Mouse (Mus musculus) heart, postnatal 0 days (tissue): Measurements from ENCODE around the gene Zfp185. TPM values are rescaled to one million over a fixed set of nuclear protein-coding genes. Genes with fewer than 3 reads are reported as not detected.
A peak's percentile ranks its signal among the peaks of the same experiment; 100 is the strongest.

Experiments used
- ATAC-seq: fragments of 200-750 bp; cut with Nextera tagmentation; 2 replicates; pipeline ENCODE4 v1.8.0; 2017; ENCODE audit warnings: low read depth, moderate number of reproducible peaks, moderate library complexity; ENCODE audit not compliant: insufficient read depth
- DNase-seq: peaks from one replicate; pipeline ENCODE4 v3.0.0-alpha.2; 2016; ENCODE audit warnings: low spot score
- H3K27ac ChIP-seq: fragments of 300-500 bp; sonication (generic); 2 replicates; pipeline ENCODE4 v1.5.1; 2014; ENCODE audit warnings: low read depth, mild to moderate bottlenecking
- H3K27me3 ChIP-seq: fragments of 300-500 bp; sonication (generic); 2 replicates; pipeline ENCODE4 v1.6.1; 2014; ENCODE audit warnings: low read length, mixed read lengths; ENCODE audit not compliant: control insufficient read depth, insufficient read depth
- H3K36me3 ChIP-seq: fragments of 300-500 bp; sonication (generic); replicated peaks from 2 replicates; pipeline ENCODE4 v1.6.1; 2014; ENCODE audit warnings: low read length, mixed read lengths; ENCODE audit not compliant: control insufficient read depth, insufficient read depth
- H3K4me1 ChIP-seq: fragments of 300-500 bp; sonication (generic); 2 replicates; pipeline ENCODE4 v1.6.1; 2014; ENCODE audit warnings: antibody characterized with exemption; ENCODE audit not compliant: control insufficient read depth, insufficient read depth
- H3K4me2 ChIP-seq: fragments of 300-500 bp; sonication (generic); 2 replicates; pipeline ENCODE4 v1.6.1; 2014; ENCODE audit warnings: low read depth, mild to moderate bottlenecking, low read length, moderate library complexity
- H3K4me3 ChIP-seq: fragments of 300-500 bp; sonication (generic); 2 replicates; pipeline ENCODE4 v1.5.1; 2014; ENCODE audit warnings: low read depth, low read length
- H3K9ac ChIP-seq: fragments of 300-500 bp; sonication (generic); replicated peaks from 2 replicates; pipeline ENCODE4 v1.6.1; 2014; ENCODE audit warnings: low read depth, low read length, mixed read lengths
- H3K9me3 ChIP-seq: fragments of 300-500 bp; sonication (generic); replicated peaks from 2 replicates; pipeline ENCODE4 v1.6.1; 2016; ENCODE audit warnings: low read length; ENCODE audit not compliant: control insufficient read depth
- CTCF ChIP-seq: IDR thresholded peaks from 2 replicates; pipeline ENCODE4 v1.5.1; 2016; ENCODE audit warnings: antibody characterized with exemption, control low read depth, low read depth
- EP300 ChIP-seq: IDR thresholded peaks from 2 replicates; pipeline ENCODE4 v1.6.1; 2016; ENCODE audit warnings: antibody characterized with exemption, low read depth
- WGBS: fragments of 180-500 bp; shearing (Covaris S2); extraction: QIAGEN DNeasy Blood & Tissue Kit; methylation state at CpG from one replicate; pipeline ENCODE4 v1.1.7; 2014; 5-methylcytosine and 5-hydroxymethylcytosine counted together
- polyA plus RNA-seq: library from polyadenylated mRNA; unstranded; fragments of >200 nt; fragmentation: Nextera tagmentation; extraction: Ambion mirVana; gene quantifications from 2 replicates; pipeline ENCODE4 v1.2.1, GENCODE M21; 2015
- total RNA-seq: library from RNA; depleted of rRNA; stranded (reverse); fragments of >200 nt; gene quantifications from 2 replicates; pipeline ENCODE4 v1.2.3, GENCODE M21; 2014; ENCODE audit warnings: low replicate concordance

The Zfp185 gene
- total and polyA plus RNA-seq, 2 experiments from 2014 or later, result 0.61 to 1.5 TPM

DNA sequence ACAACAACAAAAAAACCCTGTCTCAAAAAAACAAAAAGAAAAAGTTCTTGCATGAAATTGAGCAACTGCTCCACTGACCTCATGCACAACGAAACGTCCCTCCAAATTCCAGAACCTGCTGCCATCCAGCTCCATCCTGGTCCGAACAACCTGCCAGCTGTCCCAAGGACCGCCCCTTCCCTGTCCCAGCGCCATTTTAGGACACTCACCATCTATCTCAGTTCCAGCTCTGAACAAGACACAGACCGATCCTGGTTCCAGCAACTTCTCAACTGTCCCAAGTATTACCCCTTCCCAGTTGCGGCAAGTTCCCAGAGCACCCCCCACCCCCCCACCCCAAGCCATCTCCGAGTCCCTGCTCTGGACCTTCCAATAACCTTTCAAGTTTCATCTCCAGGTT, 51.7 kb downstream of the Zfp185 start:
- H3K4me3 ChIP-seq, result no peak overlapping the region
- DNase-seq (no peak), ATAC-seq (no peak)
- no peak overlapping the region for H3K27ac ChIP-seq
- H3K4me2 ChIP-seq, result no peak overlapping the region
- H3K27me3 ChIP-seq, result no peaks in the 10 kb centered on the region; the same call in 1 of the 2 replicates
- H3K9me3 ChIP-seq, result no peaks in the 10 kb centered on the region
- TF ChIP-seq CTCF (no peak), EP300 (no peak)
- no peaks in the 10 kb centered on the region for H3K4me1 ChIP-seq
- WGBS, result 77% methylated on average over 8 of the region's 8 CpGs
- no peaks in the 10 kb centered on the region for H3K36me3 ChIP-seq
- no peak overlapping the region for H3K9ac ChIP-seq

GRCm38 (mm10) chrX:73039666-73040065, 52.5 kb downstream of the Zfp185 start:
- H3K4me2 ChIP-seq, result no peak overlapping the region
- no peak overlapping the region for H3K9ac ChIP-seq
- no peaks in the 10 kb centered on the region for H3K4me1 ChIP-seq
- no peak overlapping the region for H3K27ac ChIP-seq
- ATAC-seq, result no peak
- no peak overlapping the region for H3K4me3 ChIP-seq
- no peaks in the 10 kb centered on the region for H3K36me3 ChIP-seq
- DNase-seq, result no peak
- TF ChIP-seq EP300, result no peak
- no peak for TF ChIP-seq CTCF
- no peaks in the 10 kb centered on the region for H3K9me3 ChIP-seq
- H3K27me3 ChIP-seq, result no peaks in the 10 kb centered on the region; the same call in 1 of the 2 replicates
- WGBS, result 73% methylated on average over 12 of the region's 12 CpGs

DNA sequence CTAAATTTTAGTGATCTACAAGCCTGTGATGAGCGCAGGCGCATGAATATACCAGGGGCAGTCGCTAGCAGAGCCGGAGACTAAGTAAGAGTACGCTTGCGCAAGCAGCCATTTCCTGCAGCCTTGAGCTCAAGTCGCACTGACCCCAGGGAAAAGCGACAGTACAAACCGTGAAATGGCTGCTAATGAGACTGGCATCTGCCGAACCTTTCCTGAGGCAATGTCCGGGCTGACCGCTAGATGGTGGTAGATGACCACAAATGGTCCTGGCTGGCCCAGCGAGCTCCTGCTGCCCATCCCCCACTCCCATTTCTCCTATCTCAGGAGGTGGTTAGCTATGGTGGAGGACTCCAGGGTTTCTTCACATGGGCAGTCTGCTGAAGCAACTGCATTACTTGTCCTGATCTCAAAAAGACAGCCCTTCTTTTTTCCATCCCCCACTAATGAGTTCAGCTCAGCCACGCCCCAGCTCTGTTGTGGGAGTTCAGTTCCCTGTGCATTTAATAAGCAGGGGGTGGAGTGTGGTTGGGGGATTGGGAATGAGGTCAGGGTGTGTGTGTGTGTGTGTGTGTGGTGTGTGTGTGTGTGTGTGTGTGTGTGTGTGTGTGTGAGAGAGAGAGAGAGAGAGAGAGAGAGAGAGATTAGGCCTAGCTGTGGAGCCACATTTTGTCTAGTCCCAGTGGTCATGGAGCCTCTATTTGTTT, 66.9 kb downstream of the Zfp185 start:
- WGBS, result 18% methylated on average over 14 of the region's 14 CpGs
- no peak overlapping the region for H3K27ac ChIP-seq
- no peak for TF ChIP-seq EP300
- TF ChIP-seq CTCF, result peak; percentile 91
- H3K36me3 ChIP-seq, result no peaks in the 10 kb centered on the region
- 0 out of 2 replicates have a peak overlapping the region, but pooled peaks have one; percentile 9 for H3K4me2 ChIP-seq
- no peaks in the 10 kb centered on the region for H3K4me1 ChIP-seq
- peak; percentile 96 for ATAC-seq
- peak; percentile 83 for DNase-seq
- no peaks in the 10 kb centered on the region for H3K9me3 ChIP-seq
- no peak overlapping the region for H3K9ac ChIP-seq
- no peak overlapping the region for H3K4me3 ChIP-seq
- no peaks in the 10 kb centered on the region for H3K27me3 ChIP-seq

GRCm38 (mm10) chrX:73061528-73061927, 74.4 kb downstream of the Zfp185 start:
- no peak overlapping the region for H3K4me2 ChIP-seq
- TF ChIP-seq EP300 (no peak), CTCF (no peak)
- no peak overlapping the region for H3K4me3 ChIP-seq
- ATAC-seq (no peak), DNase-seq (no peak)
- H3K9me3 ChIP-seq, result no peaks in the 10 kb centered on the region
- no peaks in the 10 kb centered on the region for H3K4me1 ChIP-seq
- no peak overlapping the region for H3K27ac ChIP-seq
- H3K36me3 ChIP-seq, result no peaks in the 10 kb centered on the region
- H3K9ac ChIP-seq, result no peak overlapping the region
- no peaks in the 10 kb centered on the region for H3K27me3 ChIP-seq
- WGBS, result 79% methylated on average over 1 of the region's 1 CpGs

DNA sequence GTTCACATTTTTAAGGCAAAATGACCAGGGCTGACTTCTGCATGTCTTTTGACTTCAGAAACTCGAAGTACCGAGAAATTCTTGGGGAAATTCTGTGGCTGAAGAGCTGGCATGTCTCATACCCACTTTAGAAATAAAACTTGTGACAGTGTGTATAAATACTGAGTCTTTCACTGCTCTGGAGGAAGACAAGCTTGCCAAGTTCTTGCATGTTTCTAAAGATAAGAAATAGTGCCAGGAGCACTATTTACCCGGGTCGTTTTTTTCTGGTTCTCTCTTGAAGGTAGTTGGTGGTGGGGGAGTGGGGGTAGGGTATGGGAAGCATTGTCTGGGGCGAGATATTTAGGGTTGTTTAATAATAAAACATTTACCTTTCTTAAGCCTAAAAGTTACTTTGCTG, 75.2 kb downstream of the Zfp185 start:
- Histone ChIP-seq H3K9ac (no peak overlapping the region), H3K4me2 (no peak overlapping the region), H3K36me3 (no peaks in the 10 kb centered on the region), H3K4me3 (no peak overlapping the region), H3K4me1 (no peaks in the 10 kb centered on the region), H3K27ac (no peak overlapping the region), H3K27me3 (no peaks in the 10 kb centered on the region), H3K9me3 (no peaks in the 10 kb centered on the region)
- WGBS, result 48% methylated on average over 5 of the region's 5 CpGs
- no peak for TF ChIP-seq EP300
- no peak for TF ChIP-seq CTCF
- ATAC-seq, result no peak
- DNase-seq, result no peak
